Mouse (Mus musculus): ENCODE results near the gene Sec23b. TPM values are rescaled to one million over a fixed set of nuclear protein-coding genes. Genes with fewer than 3 reads are reported as not detected.

Sec23b gene
- total and polyA plus RNA-seq, 3 experiments = 95.4 to 103 (median 98.5) TPM

- H3K36me3 ChIP-seq (replicated peaks in 1 of 2; ENCODE audit: control insufficient read depth in 1 of 2, insufficient read depth in 1 of 2, low read length in 1 of 2) = peaks cover 58 to 87% of the 10 kb centered on the region in 2 experiments
- H3K9me3 ChIP-seq (replicated peaks; ENCODE audit: low read length) = no peaks in the 10 kb centered on the region
- H3K27me3 ChIP-seq (replicated peaks) = no peaks in the 10 kb centered on the region
- dilution Hi-C loops (cut with MboI; ENCODE audit: extremely low pct_ligation_motif_present, extremely low pct_unique_long_range_greater_than_20kb, low sequenced_read_pairs) (no loop called here), in situ Hi-C loops (cut with MboI; ENCODE audit: low pct_ligation_motif_present, low pct_unique_long_range_greater_than_20kb, low sequenced_read_pairs) (no loop called here)
- no peak overlapping the region for H3K27ac ChIP-seq (ENCODE audit: insufficient read depth, low read depth)
- TF ChIP-seq GABPA (IDR thresholded peaks at IDR 0.05; ENCODE audit: insufficient replicate concordance, low read depth, low read length) = no peak
- TF ChIP-seq ZKSCAN1 (IDR thresholded peaks at IDR 0.05; ENCODE audit: borderline replicate concordance, low read depth, low read length) = no peak
- TF ChIP-seq MAX (IDR thresholded peaks at IDR 0.05; ENCODE audit: low read length) = no peak
- TF ChIP-seq NELFE (IDR thresholded peaks at IDR 0.05; ENCODE audit: low read depth, low read length) = no peak
- TF ChIP-seq MEF2A (IDR thresholded peaks at IDR 0.05; ENCODE audit: borderline replicate concordance, low read depth, low read length) = no peak
- no peak for TF ChIP-seq CTCF (conservative IDR thresholded peaks at IDR 0.05 in 1 of 2, IDR thresholded peaks at IDR 0.05 in 1 of 2; ENCODE audit: low read depth in 2 of 2, low read length in 2 of 2)
- TF ChIP-seq ELF1 (IDR thresholded peaks at IDR 0.05; ENCODE audit: low read depth, low read length) = no peak
- TF ChIP-seq SIN3A (IDR thresholded peaks at IDR 0.05; ENCODE audit: low read length) = no peak
- TF ChIP-seq ZNF384 (IDR thresholded peaks at IDR 0.05; ENCODE audit: low read depth, low read length) = no peak
- no peak for TF ChIP-seq SMC3 (IDR thresholded peaks at IDR 0.05; ENCODE audit: low read depth, low read length)
- no peak for TF ChIP-seq IRF4 (IDR thresholded peaks at IDR 0.05; ENCODE audit: low read depth, low read length)
- no peak for TF ChIP-seq USF1 (IDR thresholded peaks at IDR 0.05; ENCODE audit: low read depth, low read length)
- no peak for TF ChIP-seq USF2 (conservative IDR thresholded peaks at IDR 0.05; ENCODE audit: low read depth, low read length)
- no peak for TF ChIP-seq TCF12 (IDR thresholded peaks at IDR 0.05; ENCODE audit: low read depth, low read length)
- TF ChIP-seq EP300 (IDR thresholded peaks at IDR 0.05; ENCODE audit: low read length) = no peak
- no peak for TF ChIP-seq JUND (conservative IDR thresholded peaks at IDR 0.05; ENCODE audit: low read depth, low read length)
- no peak for TF ChIP-seq ETS1 (conservative IDR thresholded peaks at IDR 0.05; ENCODE audit: low read depth, low read length)
- no peak for TF ChIP-seq NRF1 (IDR thresholded peaks at IDR 0.05; ENCODE audit: low read depth, low read length)
- TF ChIP-seq MAFK (IDR thresholded peaks at IDR 0.05; ENCODE audit: insufficient replicate concordance, low read length) = no peak
- no peak for TF ChIP-seq POLR2AphosphoS2 (IDR thresholded peaks at IDR 0.05; ENCODE audit: low read depth, low read length)
- no peak for DNase-seq (ENCODE audit: extremely low read depth)
- H3K4me2 ChIP-seq (ENCODE audit: insufficient read depth, low read depth, poor library complexity, severe bottlenecking) = no peak overlapping the region
- H3K4me3 ChIP-seq (replicated peaks in 1 of 3; ENCODE audit: low read depth in 2 of 3, low read length in 2 of 3, poor library complexity in 1 of 3) = no peak overlapping the region
- no peak overlapping the region for H3K9ac ChIP-seq (ENCODE audit: insufficient read depth, low read depth)
- H3K4me1 ChIP-seq (ENCODE audit: control insufficient read depth in 1 of 2, insufficient read depth in 2 of 2) = no peaks in the 10 kb centered on the region
- H3K79me2 ChIP-seq (replicated peaks; ENCODE audit: control insufficient read depth, extremely low read depth, insufficient read depth, poor library complexity, severe bottlenecking) = no peaks in the 10 kb centered on the region
Observed at GRCm38 (mm10) chr2:144537123-144537522, 18.9 kb upstream of the Sec23b start.

GRCm38 (mm10) chr2:144541246-144541645 is 14.8 kb upstream of the Sec23b start:
- dilution Hi-C loops (cut with MboI; ENCODE audit: extremely low pct_ligation_motif_present, extremely low pct_unique_long_range_greater_than_20kb, low sequenced_read_pairs) (no loop called here), in situ Hi-C loops (cut with MboI; ENCODE audit: low pct_ligation_motif_present, low pct_unique_long_range_greater_than_20kb, low sequenced_read_pairs) (no loop called here)
- H3K79me2 ChIP-seq (replicated peaks; ENCODE audit: control insufficient read depth, extremely low read depth, insufficient read depth, poor library complexity, severe bottlenecking) = no peaks in the 10 kb centered on the region
- TF ChIP-seq JUND (conservative IDR thresholded peaks at IDR 0.05; ENCODE audit: low read depth, low read length) (no peak), CTCF (conservative IDR thresholded peaks at IDR 0.05 in 1 of 2, IDR thresholded peaks at IDR 0.05 in 1 of 2; ENCODE audit: low read depth in 2 of 2, low read length in 2 of 2) (peak; percentile 18 to 53; a peak in 2 of 4 replicates)
- H3K4me1 ChIP-seq (ENCODE audit: control insufficient read depth in 1 of 2, insufficient read depth in 2 of 2) = no peaks in the 10 kb centered on the region
- H3K36me3 ChIP-seq (replicated peaks in 1 of 2; ENCODE audit: control insufficient read depth in 1 of 2, insufficient read depth in 1 of 2, low read length in 1 of 2) = peaks cover 29 to 51% of the 10 kb centered on the region in 2 experiments
- H3K27me3 ChIP-seq (replicated peaks) = no peaks in the 10 kb centered on the region
- peak; percentile 39 for DNase-seq (ENCODE audit: extremely low read depth)
- H3K9me3 ChIP-seq (replicated peaks; ENCODE audit: low read length) = no peaks in the 10 kb centered on the region
- H3K4me3 ChIP-seq (replicated peaks in 1 of 3; ENCODE audit: low read depth in 2 of 3, low read length in 2 of 3, poor library complexity in 1 of 3) = no peak overlapping the region
- no peak overlapping the region for H3K4me2 ChIP-seq (ENCODE audit: insufficient read depth, low read depth, poor library complexity, severe bottlenecking)
- no peak overlapping the region for H3K27ac ChIP-seq (ENCODE audit: insufficient read depth, low read depth)
- no peak overlapping the region for H3K9ac ChIP-seq (ENCODE audit: insufficient read depth, low read depth)

Measured in CH12.LX (cell line).